Mouse (Mus musculus) right cerebral cortex, adult 18-20 months (tissue): ENCODE measurements around the gene Lamb2.

Experiments used
- DNase-seq: peaks from one replicate; pipeline ENCODE4 v3.0.0; 2022; ENCODE audit warnings: mixed read lengths

Lamb2 gene

GRCm38 (mm10) chr9:108479721-108480351 is at the start of gene Lamb2:
TSS of gene Lamb2 (plus strand) at chr9:108479736.
- DNase-seq = no peak

DNA sequence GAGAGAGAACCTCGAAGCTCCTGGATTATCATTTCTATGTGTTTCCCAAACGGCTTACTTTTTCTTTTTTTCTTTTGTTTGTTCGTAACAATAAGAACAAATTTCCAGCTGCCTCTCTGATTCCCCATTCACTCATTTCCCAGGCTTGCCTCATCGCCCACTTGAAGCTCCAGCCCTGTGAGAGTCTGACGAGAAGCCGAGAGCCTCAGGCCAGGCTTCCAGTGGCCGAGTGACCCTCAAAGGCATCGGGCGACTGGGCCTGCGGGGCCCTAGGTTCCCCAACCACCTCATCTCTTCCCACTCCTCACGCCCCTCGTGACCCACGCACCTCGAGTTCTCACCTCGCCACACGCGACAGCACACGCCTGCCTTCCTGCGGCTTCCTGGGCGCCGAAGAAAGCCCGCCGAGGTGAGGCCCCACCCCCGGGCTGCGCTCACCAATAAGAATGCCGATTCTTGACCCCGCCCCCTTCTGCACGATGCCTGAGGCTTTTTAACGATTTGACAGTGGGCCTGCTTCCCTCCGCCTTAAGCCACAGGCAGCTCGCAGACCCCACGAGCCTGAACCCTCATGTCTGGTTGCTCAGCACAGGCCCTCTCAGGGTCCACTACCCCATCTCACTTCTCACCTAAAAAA is 48.0 kb upstream of the Lamb2 start:
- DNase-seq = no peak

GRCm38 (mm10) chr9:108436182-108436581 is 43.4 kb upstream of the Lamb2 start, which contains the start of gene BC048562:
TSS of gene BC048562 (plus strand) at chr9:108436482.
- DNase-seq = no peak

DNA sequence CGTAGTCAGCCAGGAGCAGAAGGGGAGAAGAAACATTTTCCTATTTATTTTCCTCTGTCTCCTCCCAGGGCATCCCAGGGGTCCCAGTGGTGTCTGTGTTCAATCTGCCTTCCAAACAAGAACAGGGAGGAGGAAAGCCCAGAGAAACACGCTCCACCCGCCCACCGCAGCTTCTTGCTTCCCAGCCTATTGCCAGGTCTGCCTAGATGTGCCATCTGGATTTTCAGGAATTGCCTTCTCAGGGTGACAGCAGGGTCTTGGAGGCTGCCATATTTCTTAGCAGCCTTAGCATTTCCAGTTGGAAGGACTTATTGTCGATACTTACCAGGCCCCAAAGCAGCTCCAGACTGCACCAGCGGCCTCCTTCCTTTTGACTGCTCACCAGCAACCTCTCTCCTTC is 40.4 kb upstream of the Lamb2 start:
- DNase-seq = no peak

DNA sequence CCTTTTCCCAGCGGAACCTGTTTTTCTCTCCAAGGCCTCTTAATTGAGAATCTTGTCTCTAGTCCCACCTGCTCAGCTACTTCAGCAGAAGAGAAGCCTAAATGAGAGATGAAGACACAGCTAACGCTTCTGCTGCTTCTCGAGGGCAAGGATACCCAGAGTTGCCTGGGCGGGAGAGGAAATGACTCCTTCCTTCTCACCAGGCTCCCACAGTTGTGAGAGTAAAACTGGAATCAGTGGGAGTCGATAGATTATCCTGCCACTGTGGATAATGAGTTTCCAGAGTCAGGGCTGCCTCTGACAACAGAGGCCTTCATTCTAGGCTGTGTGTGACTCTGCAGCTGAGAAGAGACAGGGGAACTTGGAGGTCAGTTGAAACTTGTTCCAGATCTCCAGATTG is 39.1 kb upstream of the Lamb2 start:
- peak; percentile 74 for DNase-seq

DNA sequence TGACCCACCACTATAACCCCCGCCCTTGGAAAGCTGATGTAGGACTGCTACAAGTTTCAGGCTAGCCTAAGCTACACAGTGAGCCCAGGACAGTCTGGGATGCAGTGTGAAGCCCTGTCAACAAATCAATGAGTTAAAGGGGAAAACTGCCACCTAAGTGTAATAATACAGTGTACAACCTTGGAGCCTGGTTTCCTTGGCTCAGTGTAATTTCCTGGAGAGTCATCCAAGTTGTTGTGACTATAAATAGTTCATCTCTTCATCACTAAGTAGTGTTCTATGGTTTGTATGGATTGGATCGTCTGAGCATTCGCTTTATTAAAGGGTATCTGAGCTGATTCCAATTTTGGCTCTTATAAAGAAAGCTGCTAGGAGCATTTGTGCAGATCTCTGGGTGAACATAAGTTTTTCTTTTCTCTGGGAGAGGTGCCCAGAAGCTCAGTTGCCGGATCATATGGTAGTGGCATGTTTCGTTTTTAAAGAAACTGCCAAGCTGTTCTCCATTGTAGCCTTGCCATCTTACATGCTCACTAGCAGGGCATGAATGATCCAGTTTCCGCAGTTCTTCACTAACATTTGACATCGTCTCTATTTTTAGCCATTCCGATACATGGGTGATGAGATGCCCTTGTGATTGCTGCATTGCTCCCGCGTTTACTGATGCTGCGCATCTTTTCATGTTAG is 38.2 kb upstream of the Lamb2 start:
- DNase-seq = peak; percentile 56

GRCm38 (mm10) chr9:108445125-108445524 is 34.4 kb upstream of the Lamb2 start:
- DNase-seq = no peak

DNA sequence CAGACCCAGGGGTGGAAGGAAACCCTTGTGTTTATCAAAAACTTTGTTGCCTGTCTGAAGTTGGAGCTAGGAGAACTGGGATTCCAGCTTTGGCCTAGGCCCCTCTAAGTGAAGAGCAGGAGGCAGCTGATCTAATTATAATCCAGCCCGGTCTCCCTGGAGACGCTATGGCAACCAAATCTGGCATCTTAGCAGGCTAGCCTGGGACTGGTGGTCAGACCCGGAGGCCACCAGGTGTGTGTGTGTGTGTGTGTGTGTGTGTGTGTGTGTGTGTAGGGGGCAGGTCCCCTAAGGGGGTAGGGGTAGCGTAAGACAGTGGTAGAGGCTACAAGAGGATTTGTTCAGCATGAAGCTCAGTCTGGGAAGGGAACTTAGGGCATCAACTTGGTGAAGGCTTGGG is 29.7 kb upstream of the Lamb2 start:
- peak; percentile 70 for DNase-seq

- peak; percentile 54 for DNase-seq
Observed at GRCm38 (mm10) chr9:108450292-108451169, 29.0 kb upstream of the Lamb2 start.

DNA sequence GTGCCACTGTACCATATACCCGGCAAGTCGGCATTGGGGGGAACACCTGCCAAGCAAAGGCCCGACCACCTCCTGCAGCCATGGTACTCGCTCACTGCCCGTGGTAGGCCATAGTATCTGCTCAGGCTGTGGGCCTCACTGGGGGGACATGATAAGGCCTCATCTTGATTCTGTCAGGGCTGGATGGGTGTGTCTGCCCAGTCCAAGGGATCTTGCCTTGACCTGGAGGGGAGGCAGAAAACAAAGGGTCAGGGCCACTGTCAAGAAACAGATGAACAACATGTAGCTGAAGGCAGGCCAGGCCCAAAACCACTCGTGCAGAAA is 28.4 kb upstream of the Lamb2 start:
- no peak for DNase-seq

GRCm38 (mm10) chr9:108451519-108452160 is 27.9 kb upstream of the Lamb2 start:
- DNase-seq = no peak

DNA sequence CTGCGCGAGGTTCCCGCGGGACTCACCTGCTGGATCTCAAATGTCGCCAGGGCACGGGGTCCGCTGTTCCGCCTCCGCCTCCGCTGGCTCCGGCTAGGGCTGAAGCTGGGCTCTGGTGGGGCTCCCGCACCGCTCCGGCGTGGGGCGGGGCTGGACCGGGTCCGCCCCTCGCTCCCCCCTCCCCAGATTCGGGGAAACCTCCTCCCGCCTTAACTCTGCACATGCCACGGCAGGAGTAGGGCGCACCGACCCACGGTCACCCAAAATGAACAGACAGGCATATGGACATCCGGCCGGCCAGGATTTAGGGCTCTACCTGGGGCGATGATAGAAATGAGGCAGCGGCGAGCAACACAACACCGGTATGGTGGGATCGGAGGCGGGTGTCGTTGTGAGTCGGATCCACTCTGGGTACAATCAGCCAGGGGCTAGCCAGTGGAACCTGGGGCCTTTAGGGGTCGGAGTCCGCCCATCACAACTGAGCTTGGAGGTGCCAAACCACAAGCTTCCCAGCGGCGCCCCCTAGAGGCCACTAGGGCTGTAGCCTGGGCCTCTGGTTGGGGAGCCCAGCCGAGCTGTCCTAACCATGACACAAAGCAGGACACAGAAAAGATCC is 27.1 kb upstream of the Lamb2 start:
- DNase-seq = peak; percentile 86

GRCm38 (mm10) chr9:108452911-108453310 is 26.6 kb upstream of the Lamb2 start:
- DNase-seq = no peak

GRCm38 (mm10) chr9:108453458-108453857 is 26.1 kb upstream of the Lamb2 start:
- DNase-seq = no peak

DNA sequence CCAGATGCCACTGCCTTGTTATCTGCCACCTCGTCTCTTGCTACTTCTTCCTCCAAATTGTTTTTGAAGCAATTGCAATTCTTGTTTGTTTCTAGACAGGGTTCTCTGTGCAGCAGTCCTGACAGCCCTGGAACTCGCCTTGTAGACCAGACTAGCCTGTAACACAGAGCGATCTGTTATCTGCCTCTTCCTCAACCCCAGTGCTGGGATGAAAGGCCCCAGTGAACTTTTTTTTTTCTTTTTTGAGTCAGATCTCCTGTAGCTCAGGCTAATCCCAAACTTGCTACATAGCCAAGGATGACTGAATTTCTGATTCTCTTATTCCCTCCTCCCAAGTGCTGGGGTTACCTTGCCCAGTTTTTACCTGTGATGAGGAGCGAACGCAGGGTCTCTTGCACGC is 25.1 kb upstream of the Lamb2 start:
- DNase-seq = no peak

- DNase-seq = no peak
Observed at GRCm38 (mm10) chr9:108455747-108456571, 23.6 kb upstream of the Lamb2 start.

DNA sequence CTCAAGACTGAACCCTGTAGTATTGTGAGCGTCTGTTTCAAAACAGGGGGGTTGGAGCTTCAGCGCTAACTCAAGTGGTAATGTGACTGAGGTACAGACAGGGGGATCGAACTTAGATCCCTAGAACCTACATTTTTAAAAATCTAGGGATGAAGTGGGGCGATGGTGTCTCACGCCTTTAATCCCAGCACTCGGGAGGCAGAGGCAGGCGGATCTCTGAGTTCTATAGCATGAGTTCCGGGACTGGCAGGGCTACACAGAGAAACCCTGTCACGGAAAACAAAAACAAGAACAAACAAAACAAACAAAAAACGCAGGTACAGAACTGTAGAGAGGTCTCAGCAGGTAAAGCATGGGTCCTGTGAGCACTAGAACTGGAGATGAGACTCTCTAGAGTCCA is 22.6 kb upstream of the Lamb2 start:
- no peak for DNase-seq

- no peak for DNase-seq
Observed at GRCm38 (mm10) chr9:108459939-108460318, 19.6 kb upstream of the Lamb2 start.

DNA sequence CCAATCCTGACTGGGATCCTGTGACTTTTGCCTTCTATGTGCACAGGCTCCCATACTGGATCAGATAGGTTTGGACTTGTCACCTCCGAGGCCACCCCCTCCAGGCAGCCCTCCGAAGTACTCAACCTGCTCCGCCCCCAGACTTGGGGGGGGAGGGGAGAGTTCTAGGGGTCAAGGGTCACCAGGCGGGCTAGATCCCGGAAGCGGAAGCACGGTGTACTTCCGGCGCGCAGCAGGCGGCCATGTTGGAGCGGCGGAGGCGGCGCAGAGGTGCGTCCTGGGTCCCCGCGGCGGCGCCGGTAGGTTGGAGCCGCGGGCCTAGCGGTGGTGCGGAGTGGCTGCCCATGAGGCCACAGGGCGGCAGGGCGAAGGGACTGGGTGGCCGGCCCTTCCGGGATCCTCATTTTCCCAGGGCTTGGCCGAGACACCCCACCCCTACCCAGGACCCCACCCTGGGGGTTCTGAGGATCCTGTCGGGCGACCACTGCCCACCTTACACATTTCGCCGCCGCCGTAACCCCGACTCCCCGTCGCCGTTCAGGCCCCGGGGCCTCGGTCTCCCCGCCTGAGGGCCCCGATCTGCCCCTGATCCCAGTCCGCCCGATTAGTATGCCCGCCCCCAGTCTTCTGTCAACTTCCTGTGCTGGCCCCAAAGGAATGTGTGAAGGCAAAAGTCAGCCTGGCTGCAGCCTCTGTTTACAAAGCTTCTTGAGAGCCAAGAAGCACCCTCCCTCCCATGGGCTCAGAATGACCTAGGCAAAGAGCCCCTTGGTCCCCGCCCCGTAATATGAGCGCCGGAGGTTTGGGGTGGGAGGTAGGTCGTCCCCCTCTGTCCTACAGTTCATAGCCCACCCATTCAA is 19.0 kb upstream of the Lamb2 start, which contains the start of gene Ccdc71:
Gene Ccdc71 (plus strand): TSS at position 209 of the 860 bp plus-strand sequence.
- peak; percentile 90 for DNase-seq

DNA sequence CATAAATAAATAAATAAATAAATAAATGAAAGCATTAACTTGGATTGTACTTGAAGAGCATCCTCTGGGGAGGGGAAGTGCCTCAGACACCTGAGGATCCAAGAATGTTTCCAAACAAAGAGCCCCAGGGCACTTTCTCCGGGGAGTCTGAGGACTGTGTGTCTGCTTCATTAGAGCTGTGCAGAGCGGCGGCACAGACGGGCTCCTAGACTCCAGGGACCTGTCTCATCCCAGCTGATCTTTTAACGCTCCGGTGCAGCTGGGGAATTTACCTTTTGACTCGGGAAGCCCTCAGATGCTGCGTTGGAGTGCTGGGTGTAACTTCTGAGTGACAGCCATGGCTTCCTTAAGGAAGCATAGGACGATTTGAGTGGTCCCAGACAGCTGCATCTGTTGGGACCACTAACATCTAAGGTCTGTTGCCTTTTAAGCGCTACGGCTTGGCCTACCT is 18.3 kb upstream of the Lamb2 start, which contains the start of gene Klhdc8b:
Gene Klhdc8b (minus strand): TSS at position 401 of the 451 bp plus-strand sequence.
- DNase-seq = no peak
